Mouse (Mus musculus) heart, postnatal 0 days (tissue): ENCODE measurements around the gene Klf15. TPM values are rescaled to one million over a fixed set of nuclear protein-coding genes. Genes with fewer than 3 reads are reported as not detected.

ENCODE experiments used
- ATAC-seq: fragments of 200-750 bp; cut with Nextera tagmentation; 2 replicates; pipeline ENCODE4 v1.8.0; 2017; ENCODE audit warnings: low read depth, moderate number of reproducible peaks, moderate library complexity; ENCODE audit not compliant: insufficient read depth
- DNase-seq: peaks from one replicate; pipeline ENCODE4 v3.0.0-alpha.2; 2016; ENCODE audit warnings: low spot score
- H3K27ac ChIP-seq: fragments of 300-500 bp; sonication (generic); 2 replicates; pipeline ENCODE4 v1.5.1; 2014; ENCODE audit warnings: low read depth, mild to moderate bottlenecking
- H3K27me3 ChIP-seq: fragments of 300-500 bp; sonication (generic); 2 replicates; pipeline ENCODE4 v1.6.1; 2014; ENCODE audit warnings: low read length, mixed read lengths; ENCODE audit not compliant: control insufficient read depth, insufficient read depth
- H3K36me3 ChIP-seq: fragments of 300-500 bp; sonication (generic); replicated peaks from 2 replicates; pipeline ENCODE4 v1.6.1; 2014; ENCODE audit warnings: low read length, mixed read lengths; ENCODE audit not compliant: control insufficient read depth, insufficient read depth
- H3K4me1 ChIP-seq: fragments of 300-500 bp; sonication (generic); 2 replicates; pipeline ENCODE4 v1.6.1; 2014; ENCODE audit warnings: antibody characterized with exemption; ENCODE audit not compliant: control insufficient read depth, insufficient read depth
- H3K4me2 ChIP-seq: fragments of 300-500 bp; sonication (generic); 2 replicates; pipeline ENCODE4 v1.6.1; 2014; ENCODE audit warnings: low read depth, mild to moderate bottlenecking, low read length, moderate library complexity
- H3K4me3 ChIP-seq: fragments of 300-500 bp; sonication (generic); 2 replicates; pipeline ENCODE4 v1.5.1; 2014; ENCODE audit warnings: low read depth, low read length
- H3K9ac ChIP-seq: fragments of 300-500 bp; sonication (generic); replicated peaks from 2 replicates; pipeline ENCODE4 v1.6.1; 2014; ENCODE audit warnings: low read depth, low read length, mixed read lengths
- H3K9me3 ChIP-seq: fragments of 300-500 bp; sonication (generic); replicated peaks from 2 replicates; pipeline ENCODE4 v1.6.1; 2016; ENCODE audit warnings: low read length; ENCODE audit not compliant: control insufficient read depth
- CTCF ChIP-seq: IDR thresholded peaks from 2 replicates; pipeline ENCODE4 v1.5.1; 2016; ENCODE audit warnings: antibody characterized with exemption, control low read depth, low read depth
- EP300 ChIP-seq: IDR thresholded peaks from 2 replicates; pipeline ENCODE4 v1.6.1; 2016; ENCODE audit warnings: antibody characterized with exemption, low read depth
- WGBS: fragments of 180-500 bp; shearing (Covaris S2); extraction: QIAGEN DNeasy Blood & Tissue Kit; methylation state at CpG from one replicate; pipeline ENCODE4 v1.1.7; 2014; 5-methylcytosine and 5-hydroxymethylcytosine counted together
- polyA plus RNA-seq: library from polyadenylated mRNA; unstranded; fragments of >200 nt; fragmentation: Nextera tagmentation; extraction: Ambion mirVana; gene quantifications from 2 replicates; pipeline ENCODE4 v1.2.1, GENCODE M21; 2015
- total RNA-seq: library from RNA; depleted of rRNA; stranded (reverse); fragments of >200 nt; gene quantifications from 2 replicates; pipeline ENCODE4 v1.2.3, GENCODE M21; 2014; ENCODE audit warnings: low replicate concordance

The Klf15 gene
- total and polyA plus RNA-seq, 2 experiments from 2014 or later, result 15.6 to 56.9 TPM

DNA sequence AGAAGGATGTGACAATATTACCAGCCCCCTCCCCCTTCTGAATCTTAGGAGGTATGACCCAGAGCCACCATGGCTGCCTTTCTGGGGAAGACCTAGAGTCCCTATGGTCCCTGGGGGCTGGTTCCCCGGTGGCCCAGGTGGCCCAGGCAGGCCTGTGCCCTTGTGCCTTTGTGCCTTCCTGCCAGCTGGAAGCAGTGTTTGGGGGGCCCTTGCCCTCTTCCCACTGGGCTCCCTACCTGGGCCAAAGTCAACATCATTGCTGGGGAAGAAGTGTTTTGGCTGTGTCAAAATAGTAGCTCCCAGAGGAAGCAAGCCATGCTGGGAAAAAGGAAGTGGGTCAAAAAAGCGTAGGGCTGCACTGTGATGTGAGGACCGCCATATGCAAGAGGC is 12.0 kb downstream of the Klf15 start:
- DNase-seq, result no peak
- Histone ChIP-seq H3K27ac (no peak overlapping the region), H3K4me3 (no peak overlapping the region), H3K36me3 (peaks cover 26% of the 10 kb centered on the region), H3K9me3 (no peaks in the 10 kb centered on the region), H3K27me3 (no peaks in the 10 kb centered on the region), H3K4me2 (no peak overlapping the region), H3K9ac (no peak overlapping the region), H3K4me1 (peaks cover 44% of the 10 kb centered on the region)
- no peak for TF ChIP-seq CTCF
- no peak for TF ChIP-seq EP300
- WGBS, result 71% methylated on average over 3 of the region's 3 CpGs
- ATAC-seq, result no peak

DNA sequence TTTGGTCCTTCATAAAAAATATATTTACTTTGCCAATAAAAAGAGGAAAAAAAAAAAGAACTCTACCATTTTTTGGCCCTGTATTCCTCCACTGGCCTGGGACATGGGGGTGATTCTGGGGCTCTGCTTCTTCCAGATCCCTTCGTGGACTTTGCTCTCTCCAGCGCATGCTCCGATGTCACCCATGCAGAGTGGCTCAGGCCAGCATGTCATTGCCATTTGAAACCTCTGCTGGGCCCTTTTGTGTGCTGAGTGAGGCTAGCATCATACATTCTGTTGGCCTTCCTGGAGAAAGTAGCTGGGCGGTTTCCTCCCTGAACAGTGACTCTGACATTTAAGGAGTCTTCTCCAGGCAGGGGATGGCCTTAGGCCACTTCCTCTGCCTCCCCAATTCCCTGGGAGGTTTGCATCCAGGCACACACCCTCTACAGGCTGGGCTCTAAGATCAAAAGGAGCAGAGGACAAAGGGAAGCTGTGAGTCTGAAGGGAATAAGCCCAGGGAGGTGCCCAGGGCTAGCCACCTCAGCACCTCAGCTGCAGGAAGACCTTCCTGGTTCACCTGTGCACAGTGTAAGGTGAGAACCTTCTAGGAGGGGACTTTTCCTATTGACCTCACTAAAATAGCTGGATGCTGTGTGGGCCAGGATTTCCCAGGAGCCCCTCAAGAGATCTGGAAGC is 12.9 kb downstream of the Klf15 start:
- ATAC-seq, result no peak
- 80% methylated on average over 4 of the region's 4 CpGs for WGBS

DNA sequence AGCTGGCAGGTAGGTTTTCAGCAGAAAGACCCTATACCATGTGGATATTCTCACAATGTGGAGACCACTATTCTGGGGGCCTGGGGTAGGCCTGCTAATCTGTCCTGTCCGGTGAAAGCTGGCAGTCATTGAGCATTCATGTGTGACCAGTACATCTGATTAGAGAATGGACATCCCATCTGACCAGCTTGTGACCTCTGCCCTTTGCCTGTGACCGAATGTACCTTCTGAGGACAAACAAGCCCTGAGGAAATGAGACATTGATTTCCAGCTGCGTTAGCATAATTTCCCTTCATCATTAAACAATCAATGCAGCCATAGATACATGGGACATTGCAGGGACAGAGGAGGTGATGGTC is 13.5 kb downstream of the Klf15 start:
- Histone ChIP-seq H3K9me3 (no peaks in the 10 kb centered on the region), H3K4me3 (no peak overlapping the region), H3K9ac (no peak overlapping the region), H3K27ac (no peak overlapping the region), H3K27me3 (no peaks in the 10 kb centered on the region), H3K36me3 (peaks cover 20% of the 10 kb centered on the region), H3K4me2 (no peak overlapping the region), H3K4me1 (peaks cover 30% of the 10 kb centered on the region)
- ATAC-seq (no peak), DNase-seq (no peak)
- 77% methylated on average over 3 of the region's 3 CpGs for WGBS
- TF ChIP-seq CTCF (no peak), EP300 (no peak)

More for the DNA sequence above, 12.9 kb downstream of the Klf15 start:
- Histone ChIP-seq H3K36me3 (peaks cover 20% of the 10 kb centered on the region), H3K4me2 (no peak overlapping the region), H3K9me3 (no peaks in the 10 kb centered on the region), H3K4me3 (no peak overlapping the region), H3K4me1 (peaks cover 36% of the 10 kb centered on the region), H3K27ac (no peak overlapping the region), H3K27me3 (no peaks in the 10 kb centered on the region), H3K9ac (no peak overlapping the region)
- DNase-seq, result no peak
- TF ChIP-seq EP300, result no peak
- no peak for TF ChIP-seq CTCF

DNA sequence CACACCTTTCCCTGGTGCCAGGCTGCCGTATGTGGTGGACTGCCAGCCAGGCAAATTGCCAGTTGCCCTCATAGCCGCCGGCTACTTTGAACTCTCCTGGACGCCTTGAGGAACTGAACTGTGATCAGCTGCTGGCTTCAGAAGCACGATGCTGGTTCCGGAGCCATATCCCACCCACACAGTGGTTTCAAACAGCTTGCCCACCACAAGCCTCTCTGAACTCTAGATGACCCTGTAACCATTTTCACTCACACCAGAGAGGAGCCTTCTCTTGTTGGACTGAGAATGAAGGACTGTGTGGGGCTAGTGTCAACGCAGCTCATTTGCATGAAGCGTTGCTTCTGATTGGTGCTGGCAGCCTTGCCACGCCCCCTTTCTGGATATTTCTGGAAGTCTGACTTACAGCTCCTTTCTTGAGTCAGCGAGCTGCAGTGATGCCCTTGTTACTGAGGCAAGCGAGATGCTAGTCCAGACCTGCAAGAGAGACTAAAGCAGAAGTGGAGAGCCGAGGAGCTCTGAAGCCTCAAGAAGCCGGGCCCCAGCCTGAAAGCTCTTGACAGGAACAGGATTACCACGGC is 14.7 kb downstream of the Klf15 start:
- DNase-seq, result peak; percentile 64
- Histone ChIP-seq H3K27me3 (no peaks in the 10 kb centered on the region), H3K4me3 (no peak overlapping the region), H3K4me2 (peak overlapping the region; percentile 39), H3K4me1 (peaks cover 19% of the 10 kb centered on the region), H3K27ac (peak overlapping the region; percentile 64), H3K36me3 (peaks cover 20% of the 10 kb centered on the region), H3K9ac (no peak overlapping the region), H3K9me3 (no peaks in the 10 kb centered on the region)
- TF ChIP-seq EP300, result no peak
- WGBS, result 24% methylated on average over 14 of the region's 14 CpGs
- ATAC-seq, result peak; percentile 62

DNA sequence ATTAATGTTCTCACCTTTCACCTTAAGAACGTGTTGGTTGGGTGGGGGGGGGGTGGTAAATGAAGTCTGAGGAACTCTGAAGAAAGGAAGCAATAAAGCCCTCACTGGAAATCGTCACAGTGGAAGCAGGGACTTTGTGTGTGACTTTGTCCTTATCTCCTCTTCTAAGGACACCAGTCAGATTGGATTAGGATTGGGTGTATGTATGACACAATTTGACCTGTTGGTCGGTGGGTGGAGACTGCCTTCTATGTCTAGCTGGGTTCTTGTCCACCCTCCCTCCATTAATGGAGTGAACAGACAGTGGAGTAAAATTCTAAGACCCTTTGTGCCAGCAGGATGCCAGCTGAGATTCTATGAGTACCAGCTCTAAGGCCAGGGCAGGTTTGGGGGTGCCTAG is 21.9 kb downstream of the Klf15 start:
- Histone ChIP-seq H3K4me3 (no peak overlapping the region), H3K36me3 (no peaks in the 10 kb centered on the region), H3K27me3 (no peaks in the 10 kb centered on the region), H3K27ac (no peak overlapping the region), H3K4me1 (no peaks in the 10 kb centered on the region; the same call in 1 of the 2 replicates), H3K4me2 (no peak overlapping the region), H3K9ac (no peak overlapping the region), H3K9me3 (no peaks in the 10 kb centered on the region)
- no peak for TF ChIP-seq EP300
- TF ChIP-seq CTCF, result no peak
- 68% methylated on average over 3 of the region's 3 CpGs for WGBS
- ATAC-seq (no peak), DNase-seq (no peak)

DNA sequence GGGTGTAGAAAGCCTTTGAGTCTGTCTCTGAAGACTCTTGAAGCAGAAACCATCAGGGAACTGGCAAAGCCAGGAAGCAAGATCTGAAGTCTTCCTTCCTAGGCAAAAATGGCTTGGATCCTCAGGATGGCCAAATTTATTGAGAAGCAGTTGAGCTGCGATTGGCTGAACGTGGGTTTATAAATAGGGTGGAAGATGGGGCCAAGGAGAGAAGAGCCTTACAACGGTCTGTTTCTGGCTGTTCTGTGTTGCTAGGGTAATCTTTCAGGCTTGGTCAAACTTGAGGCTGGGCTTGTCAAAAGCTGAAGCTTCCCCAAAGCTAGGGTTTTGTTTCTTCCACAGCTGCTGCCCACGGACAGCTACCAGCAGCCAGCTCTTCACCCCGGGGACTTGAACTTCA is 22.5 kb downstream of the Klf15 start:
- Histone ChIP-seq H3K9me3 (no peaks in the 10 kb centered on the region), H3K36me3 (no peaks in the 10 kb centered on the region), H3K4me2 (no peak overlapping the region), H3K9ac (no peak overlapping the region), H3K27ac (no peak overlapping the region), H3K4me3 (no peak overlapping the region), H3K4me1 (no peaks in the 10 kb centered on the region; the same call in 1 of the 2 replicates), H3K27me3 (no peaks in the 10 kb centered on the region)
- 64% methylated on average over 5 of the region's 5 CpGs for WGBS
- ATAC-seq, result no peak
- peak; percentile 3 for DNase-seq
- TF ChIP-seq EP300 (no peak), CTCF (no peak)
